In the genomic region with DNA sequence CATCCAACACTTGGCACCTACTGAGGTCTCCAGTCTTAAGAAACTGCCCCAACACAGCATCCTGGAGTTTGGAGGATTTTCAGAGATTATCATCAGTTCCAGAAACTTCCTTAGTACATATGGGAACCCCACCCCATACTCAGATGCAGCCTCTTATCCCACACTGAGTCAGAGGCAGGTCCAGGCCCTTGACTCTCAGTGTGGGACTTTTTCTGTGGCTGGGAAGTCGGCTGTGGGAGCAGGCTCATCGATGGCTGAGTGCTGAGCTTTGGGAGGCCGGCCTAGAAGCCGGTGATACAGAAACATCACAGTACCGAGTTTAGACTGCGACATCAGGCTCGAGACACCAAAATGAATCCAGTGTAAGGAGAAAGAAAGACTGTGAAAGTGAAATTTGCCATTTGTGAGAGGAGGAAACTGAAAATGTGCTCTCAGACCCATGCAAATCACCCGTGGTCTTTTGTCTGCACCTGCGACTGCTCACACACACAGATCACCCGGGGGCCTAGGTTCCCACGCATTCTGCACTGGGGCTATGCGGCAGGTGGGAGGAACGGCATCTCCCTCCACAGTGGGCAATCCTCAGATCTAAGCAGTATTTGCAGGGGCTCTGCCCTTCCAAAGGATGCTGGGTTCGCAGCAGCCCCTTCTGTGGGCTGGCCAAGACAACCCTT, we compare ENCODE assay signal across 19 mouse cellular contexts. TPM values are rescaled to one million over a fixed set of nuclear protein-coding genes. Genes with fewer than 3 reads are reported as not detected.
DNase-seq lines count a peak whose midpoint lies in the region; ATAC-seq lines count a peak whose summit lies in the region.
"Had no signal": no experiment of that assay in that cellular context is flagged by ENCODE, and none has a peak within 500 bp of the region (broad histone marks: within the 10 kb centered on the region; RNA-seq: fewer than 3 reads in every experiment).

No protein-coding gene starts in this region.

- H3K9me3 ChIP-seq in forebrain, embryonic 11.5 days (ENCODE audit: control insufficient read depth, low read length), result no peaks in the 10 kb centered on the region
- no peaks in the 10 kb centered on the region for H3K9me3 ChIP-seq in forebrain, embryonic 14.5 days (replicated peaks; ENCODE audit: control insufficient read depth, low read length)
- H3K9me3 ChIP-seq: embryonic facial prominence, embryonic 10.5 days; forebrain, embryonic 15.5 days; heart, embryonic 10.5 days; intestine, embryonic 15.5 days had no signal

- H3K4me2 ChIP-seq in forebrain, embryonic 11.5 days (ENCODE audit: low read depth, low read length, severe bottlenecking), result no peak overlapping the region
- no peak overlapping the region for H3K4me2 ChIP-seq in forebrain, embryonic 14.5 days (ENCODE audit: low read length)
- H3K4me2 ChIP-seq: forebrain, embryonic 15.5 days; hindbrain, embryonic 14.5 days; intestine, embryonic 15.5 days had no signal

- ATAC-seq in forebrain, embryonic 11.5 days (replicated peaks; ENCODE audit: low FRiP score), result no peak
- no peak for ATAC-seq in forebrain, embryonic 14.5 days
- ATAC-seq: forebrain, embryonic 15.5 days; intestine, embryonic 15.5 days had no signal

- H3K4me3 ChIP-seq in forebrain, embryonic 11.5 days (ENCODE audit: low read depth, low read length), result no peak overlapping the region
- no peak overlapping the region for H3K4me3 ChIP-seq in forebrain, embryonic 14.5 days (ENCODE audit: low read depth, low read length)
- H3K4me3 ChIP-seq: embryonic facial prominence, embryonic 10.5 days; forebrain, embryonic 15.5 days; heart, embryonic 10.5 days; intestine, embryonic 15.5 days had no signal

- intact Hi-C loops in gastrocnemius, postnatal 14 days (cut with DNase I; ENCODE audit: low total_unique reads), result no loop called here

- no peaks in the 10 kb centered on the region for H3K27me3 ChIP-seq in forebrain, embryonic 11.5 days (ENCODE audit: control insufficient read depth, insufficient read depth, low read length)
- H3K27me3 ChIP-seq in forebrain, embryonic 14.5 days (replicated peaks; ENCODE audit: control insufficient read depth, insufficient read depth, low read length), result no peaks in the 10 kb centered on the region
- H3K27me3 ChIP-seq: forebrain, embryonic 15.5 days; intestine, embryonic 15.5 days had no signal

- H3K27ac ChIP-seq in forebrain, embryonic 11.5 days (ENCODE audit: low read depth, low read length), result no peak overlapping the region
- no peak overlapping the region for H3K27ac ChIP-seq in forebrain, embryonic 14.5 days (ENCODE audit: low read depth, low read length)
- H3K27ac ChIP-seq: embryonic facial prominence, embryonic 10.5 days; forebrain, embryonic 15.5 days; heart, embryonic 10.5 days; hindbrain, embryonic 14.5 days; intestine, embryonic 15.5 days had no signal

- no peaks in the 10 kb centered on the region for H3K4me1 ChIP-seq in forebrain, embryonic 11.5 days (replicated peaks; ENCODE audit: control insufficient read depth, insufficient read depth, low read length)
- no peaks in the 10 kb centered on the region for H3K4me1 ChIP-seq in forebrain, embryonic 14.5 days (ENCODE audit: control insufficient read depth, insufficient read depth, low read length)
- H3K4me1 ChIP-seq: embryonic facial prominence, embryonic 10.5 days; forebrain, embryonic 15.5 days; heart, embryonic 10.5 days; intestine, embryonic 15.5 days had no signal

- DNase-seq in forebrain, embryonic 11.5 days (ENCODE audit: low spot score), result peak; percentile 26
- no peak for DNase-seq in forebrain, embryonic 14.5 days (ENCODE audit: low spot score)
- DNase-seq in spleen, adult 18-20 months, result peak; percentile 58 to 61
- DNase-seq in spleen, adult 12 weeks (ENCODE audit: low spot score), result no peak
- DNase-seq in spleen, postnatal 36 days (ENCODE audit: low spot score in 2 of 2), result peak; percentile 80 to 82
- DNase-seq in gastrocnemius, postnatal 14 days, result no peak
- DNase-seq in kidney, postnatal 14 days, result no peak
- DNase-seq: adrenal gland, adult 2 months; adrenal gland, postnatal 25 days; cerebellum, adult 2 months; cerebellum, postnatal 10 days; gastrocnemius, postnatal 25 days; heart, postnatal 10 days; heart, postnatal 4 days had no signal

- WGBS in forebrain, embryonic 11.5 days, result 86% methylated on average over 14 of the region's 14 CpGs
- 82% methylated on average over 14 of the region's 14 CpGs for WGBS in forebrain, embryonic 14.5 days

- no peaks in the 10 kb centered on the region for H3K36me3 ChIP-seq in forebrain, embryonic 11.5 days (ENCODE audit: control insufficient read depth, insufficient read depth, low read length)
- H3K36me3 ChIP-seq in forebrain, embryonic 14.5 days (ENCODE audit: control insufficient read depth, insufficient read depth, low read length), result no peaks in the 10 kb centered on the region
- H3K36me3 ChIP-seq: embryonic facial prominence, embryonic 10.5 days; forebrain, embryonic 15.5 days; heart, embryonic 10.5 days; intestine, embryonic 15.5 days had no signal

- H3K9ac ChIP-seq in forebrain, embryonic 11.5 days (ENCODE audit: low read length), result no peak overlapping the region
- H3K9ac ChIP-seq in forebrain, embryonic 14.5 days (ENCODE audit: low read length), result no peak overlapping the region
- H3K9ac ChIP-seq: forebrain, embryonic 15.5 days; hindbrain, embryonic 14.5 days; intestine, embryonic 15.5 days had no signal

RNA-seq across cellular contexts. Expression of a gene that starts 41.5 kb away (rescaled TPM):
- 48.6 and 48.8 TPM in 2 replicates for polyA plus RNA-seq in forebrain, embryonic 11.5 days (2014; fragmentation: Nextera tagmentation; extraction: Ambion mirVana)
- polyA plus RNA-seq in forebrain, embryonic 14.5 days (2014; fragmentation: Nextera tagmentation; extraction: Ambion mirVana), result 17.9 and 21.1 TPM in 2 replicates
- 10 to 100 TPM; 35.3 to 35.6 TPM for total RNA-seq in gastrocnemius, postnatal 14 days (2021)

Comparison
In these comparisons a context has a peak if more than half of its experiments do, and no peak if none do; other contexts are left out.
1. DNase-seq: peak in forebrain, embryonic 11.5 days (single experiment), spleen, adult 18-20 months (2 of 2) and spleen, postnatal 36 days (2 of 2); none in forebrain, embryonic 14.5 days (single experiment), spleen, adult 12 weeks (single experiment), gastrocnemius, postnatal 14 days (single experiment) and kidney, postnatal 14 days (single experiment).